Mouse (Mus musculus): ENCODE measurements at regions not wholly inside any gene's neighbourhood (a gene's known extent, or its start where the extent isn't known, plus 50 kb on each side); places are given as distances from the start of the nearest gene placed in this dataset.

DNA sequence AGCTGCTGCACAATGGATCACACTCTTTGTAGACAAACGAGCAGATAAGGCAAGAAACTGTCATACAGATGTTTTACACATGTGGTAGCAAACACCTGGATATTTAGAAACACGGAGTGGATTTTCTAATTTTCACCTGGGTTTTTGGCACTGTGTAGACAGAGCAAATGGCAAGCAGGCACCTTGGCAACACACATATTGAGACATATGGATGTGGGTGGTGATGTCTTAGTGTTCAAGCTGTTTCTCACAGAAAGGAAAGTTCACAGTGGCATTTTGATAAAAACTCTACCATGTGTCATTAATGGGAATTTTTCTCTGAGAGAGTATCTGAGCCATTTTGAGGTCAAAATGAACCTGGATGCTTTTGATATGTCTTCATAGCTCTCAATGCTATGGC lies 417.9 kb upstream of the Megf9 start:
- DNase-seq (ENCODE audit: extremely low spot score in 1 of 2, low spot score in 2 of 2), result no peak
- intact Hi-C loops (cut with DNase I), result no loop called here

DNA sequence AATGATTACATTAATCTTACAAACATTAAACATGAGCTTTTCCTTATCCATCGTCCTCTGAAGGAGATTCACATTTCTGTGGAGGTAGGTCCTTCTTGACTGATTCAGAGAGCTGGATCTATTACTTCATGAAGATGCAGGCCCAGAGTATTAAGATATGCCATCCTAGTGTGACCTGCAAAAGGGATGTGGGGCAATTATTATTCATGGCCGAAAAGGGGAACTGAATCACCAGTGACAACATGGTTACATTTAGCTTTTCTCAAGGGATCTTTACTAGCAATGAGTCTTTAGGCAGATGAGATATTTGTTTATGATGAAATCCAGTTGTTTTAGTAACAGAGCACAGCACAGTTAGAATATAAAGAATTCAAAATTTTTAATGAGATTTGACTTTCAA lies 405.4 kb upstream of the Megf9 start:
- intact Hi-C loops (cut with DNase I), result no loop called here
- DNase-seq (ENCODE audit: extremely low spot score in 1 of 2, low spot score in 2 of 2), result no peak

DNA sequence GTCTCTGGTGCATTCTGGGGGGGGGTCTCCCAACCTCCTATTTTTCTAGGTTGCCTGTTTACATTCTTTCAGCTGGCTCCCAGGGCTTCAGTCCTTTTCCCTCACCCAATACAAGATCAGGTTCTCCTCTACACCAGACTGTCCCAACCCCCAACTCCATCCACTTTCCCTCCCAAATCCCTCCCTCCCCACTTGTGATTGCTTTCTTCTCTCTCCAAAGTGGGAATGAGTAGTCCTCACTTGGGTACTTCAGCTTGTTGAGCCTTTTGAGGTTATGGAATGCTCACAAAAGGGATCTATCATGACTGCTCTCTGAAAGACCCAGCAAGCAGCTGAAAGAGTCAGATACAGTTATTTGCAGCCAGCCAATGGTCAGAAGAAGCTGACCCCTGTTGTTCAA lies 399.3 kb upstream of the Megf9 start:
- intact Hi-C loops (cut with DNase I), result no loop called here
- no peak for DNase-seq (ENCODE audit: extremely low spot score in 1 of 2, low spot score in 2 of 2)

DNA sequence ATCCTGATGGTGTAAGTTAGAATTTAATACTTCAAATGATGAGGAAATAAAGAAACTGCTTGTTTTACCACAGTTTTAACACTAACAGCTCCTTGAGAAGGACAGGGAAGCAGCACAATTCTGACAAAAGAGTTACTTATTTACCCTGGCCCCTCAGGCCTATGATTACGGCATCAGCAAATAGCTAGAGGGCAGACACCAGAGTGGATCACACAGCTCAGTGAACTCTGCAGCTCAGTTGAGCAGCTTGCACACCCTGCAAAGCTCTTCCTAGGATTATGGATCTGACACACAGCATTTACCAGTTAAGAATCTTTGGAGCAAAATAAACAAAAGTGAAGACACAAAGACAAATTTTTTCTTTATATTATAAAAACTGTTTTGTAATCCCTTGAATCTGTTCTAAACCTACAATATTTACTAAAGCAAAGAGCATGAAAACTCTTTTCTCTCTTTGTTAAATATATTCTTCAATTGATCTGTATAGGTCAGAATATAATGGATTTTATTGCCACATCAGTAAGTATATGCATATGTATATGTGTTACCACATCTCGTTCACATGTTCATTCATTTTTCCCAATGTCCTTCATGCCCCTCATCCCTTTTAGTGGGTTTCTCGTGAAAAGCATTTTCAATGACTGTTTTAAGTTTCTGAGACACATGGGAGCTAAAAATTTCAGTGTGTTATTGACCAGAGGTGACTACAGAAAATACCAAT lies 387.3 kb upstream of the Megf9 start:
- intact Hi-C loops (cut with DNase I), result no loop called here

GRCm38 (mm10) chr4:70914566-70914965 lies 379.8 kb upstream of the Megf9 start:
- intact Hi-C loops (cut with DNase I), result no loop called here
- no peak for DNase-seq (ENCODE audit: extremely low spot score in 1 of 2, low spot score in 2 of 2)

More for the DNA sequence above, 387.3 kb upstream of the Megf9 start:
- DNase-seq (ENCODE audit: extremely low spot score in 1 of 2, low spot score in 2 of 2), result no peak

GRCm38 (mm10) chr4:70906771-70907749 lies 372.3 kb upstream of the Megf9 start:
- no peak for DNase-seq (ENCODE audit: extremely low spot score in 1 of 2, low spot score in 2 of 2)
- intact Hi-C loops (cut with DNase I), result loop anchor here (10.0 kb wide), 1 partner anchor 1288 kb away; no protein-coding TSS in a partner anchor
